Mouse (Mus musculus) brain, adult 2 months (tissue): ENCODE data around the gene Bglap3.

Source experiments
- DNase-seq: peaks from one replicate; pipeline ENCODE4 v3.0.0; 2011; ENCODE audit warnings: low read depth, low spot score

The Bglap3 gene

DNA sequence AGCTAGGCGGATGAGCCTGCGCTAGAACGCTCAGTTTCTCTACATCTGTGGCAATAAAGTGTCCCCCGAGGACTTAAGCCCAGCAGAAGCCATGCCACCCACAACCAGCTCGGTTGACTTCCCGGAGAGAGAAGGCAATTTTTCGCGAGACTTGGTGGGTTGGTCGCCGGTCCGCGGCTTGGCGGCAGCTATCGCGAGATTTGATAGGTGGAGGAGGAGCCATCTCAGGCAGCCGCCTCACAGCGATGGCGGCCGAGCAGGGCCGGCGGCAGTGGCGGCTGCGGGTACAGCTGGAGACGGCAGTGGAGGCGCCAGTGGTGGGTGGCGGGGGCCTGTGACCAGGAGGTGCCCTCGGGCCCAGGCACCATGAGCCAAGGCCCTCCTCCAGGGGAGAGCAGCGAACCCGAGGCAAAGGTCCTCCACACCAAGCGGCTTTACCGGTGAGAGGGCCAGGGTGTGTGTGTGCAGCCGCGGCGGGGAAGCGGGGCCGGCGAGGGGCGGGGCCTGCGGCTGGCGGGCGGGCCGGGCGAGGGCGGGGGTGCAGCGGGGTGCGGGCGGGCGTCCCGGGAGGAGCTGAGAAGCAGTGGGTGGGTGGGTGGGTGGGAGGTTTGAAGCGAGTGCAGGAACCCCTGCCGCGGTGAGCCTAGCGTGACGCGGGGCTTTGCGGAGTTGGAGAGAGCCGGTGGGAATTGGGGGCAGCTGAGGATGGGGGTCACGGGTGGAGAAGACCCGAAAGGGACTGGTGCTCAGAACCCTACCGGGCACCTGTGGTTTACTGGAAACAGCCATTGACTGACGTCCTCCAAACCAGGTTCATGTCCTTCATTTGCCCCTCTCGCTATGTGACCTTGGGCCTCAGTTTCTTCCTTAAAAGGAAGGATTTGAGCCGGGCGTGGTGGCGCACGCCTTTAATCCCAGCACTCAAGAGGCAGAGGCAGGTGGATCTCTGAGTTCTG lies 36.2 kb downstream of the Bglap3 start, which contains the start of the genes Tmem79 and Smg5:
Gene Tmem79, minus strand, starts transcription at position 91 of the 956 bp plus-strand sequence.
Gene Smg5, plus strand, starts transcription at position 203 of the 956 bp plus-strand sequence.
- DNase-seq = peak; percentile 98

DNA sequence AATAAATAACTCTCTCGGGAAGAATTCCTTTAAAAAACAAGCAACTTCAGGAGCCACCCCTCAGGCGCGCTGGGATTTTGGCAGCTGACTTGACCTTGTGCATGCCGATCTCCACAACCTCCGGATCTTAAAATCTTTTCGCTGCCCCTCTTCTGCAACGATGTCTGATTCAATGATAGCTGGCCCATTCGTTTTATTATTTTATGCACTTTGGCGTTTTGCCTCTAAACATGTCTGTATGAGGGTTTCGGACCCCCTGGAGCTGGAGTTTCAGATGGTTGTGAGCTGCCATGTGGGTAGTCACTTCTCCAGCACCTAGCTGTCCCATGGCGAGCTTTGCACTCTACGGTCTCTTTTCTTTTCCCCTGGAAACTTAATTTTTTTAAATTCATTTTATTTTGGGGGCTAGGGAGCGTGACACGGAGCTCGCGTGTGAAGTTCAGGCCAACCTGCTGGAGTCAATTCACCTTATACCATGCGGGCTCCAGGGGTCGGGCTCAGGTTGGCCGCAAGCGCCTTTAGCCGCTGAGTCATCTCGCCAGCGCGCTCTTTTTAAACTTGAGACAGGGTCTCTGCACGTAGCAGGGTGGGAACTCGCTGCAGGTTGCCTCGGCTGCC lies 37.0 kb downstream of the Bglap3 start:
- DNase-seq = no peak

DNA sequence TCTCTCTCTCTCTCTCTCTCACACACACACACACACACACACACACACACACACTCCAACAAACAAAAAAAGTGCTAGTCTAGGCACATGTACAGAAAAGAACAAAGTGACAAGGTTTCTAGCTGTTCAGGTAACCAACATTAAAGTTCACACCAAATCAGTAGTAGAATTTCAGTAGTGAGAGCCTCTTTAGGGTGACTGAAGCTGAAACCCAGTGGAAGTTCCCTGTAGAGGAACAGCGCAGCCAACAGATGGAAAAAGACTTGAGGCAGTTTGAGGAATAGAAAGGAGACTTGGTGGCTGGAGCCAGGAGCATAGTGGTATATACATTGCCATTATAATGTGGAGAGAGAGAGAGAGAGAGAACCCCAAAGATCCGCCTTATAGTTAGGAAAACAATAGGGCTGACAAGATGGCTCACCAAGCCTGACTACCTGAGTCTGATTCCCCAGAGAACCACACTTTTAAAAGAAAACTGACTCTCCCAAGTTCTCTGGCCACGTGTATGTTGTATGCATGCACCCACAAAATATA lies 37.6 kb downstream of the Bglap3 start:
- no peak for DNase-seq

DNA sequence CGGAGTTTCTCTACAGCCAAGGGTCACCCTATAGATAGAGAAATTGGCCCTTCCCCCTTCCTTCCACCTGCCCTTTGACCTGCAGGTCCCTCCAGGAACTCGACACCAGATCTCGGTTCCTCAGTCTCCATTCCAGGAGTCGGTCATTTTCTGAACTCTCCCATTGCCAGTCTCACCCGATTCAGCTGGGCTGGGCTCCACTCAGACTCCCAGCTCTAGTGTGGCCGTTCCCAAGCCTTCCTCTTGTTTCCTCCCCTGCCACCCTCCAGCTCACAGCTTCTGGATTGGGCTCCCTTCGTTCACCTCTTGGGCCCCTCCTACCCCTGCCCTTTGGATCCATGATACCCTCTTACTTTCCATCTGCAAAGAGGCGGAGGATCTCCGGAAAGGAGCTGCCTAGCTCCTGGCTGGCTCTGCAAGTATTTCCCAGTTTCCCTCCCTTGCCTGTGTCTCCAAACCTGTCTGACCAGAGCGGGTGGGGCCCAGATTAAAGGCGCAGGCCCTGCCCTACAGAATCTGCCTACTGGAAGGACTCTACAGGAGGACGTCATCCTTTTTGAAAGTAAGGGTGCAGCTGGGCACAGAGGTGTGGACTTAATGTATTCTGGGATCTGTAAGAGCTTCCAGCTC lies 38.4 kb downstream of the Bglap3 start:
- no peak for DNase-seq

DNA sequence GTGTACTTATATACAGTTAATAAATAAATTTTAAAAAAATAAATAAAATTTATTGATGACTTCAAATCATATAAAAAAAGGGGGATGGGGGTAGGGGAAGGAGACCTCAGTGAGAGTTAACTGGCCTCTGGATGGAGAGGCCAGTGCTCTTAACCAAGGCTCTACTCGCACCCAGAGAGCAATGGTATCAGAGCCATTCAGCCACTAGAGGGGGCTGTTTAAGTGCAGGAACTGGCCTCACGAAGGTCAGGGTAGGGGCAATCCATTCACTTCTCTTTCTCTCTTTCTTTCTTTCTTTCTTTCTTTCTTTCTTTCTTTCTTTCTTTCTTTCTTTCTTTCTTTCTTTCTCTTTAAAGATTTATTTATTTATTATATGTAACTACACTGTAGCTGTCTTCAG lies 41.3 kb downstream of the Bglap3 start:
- peak; percentile 66 for DNase-seq

DNA sequence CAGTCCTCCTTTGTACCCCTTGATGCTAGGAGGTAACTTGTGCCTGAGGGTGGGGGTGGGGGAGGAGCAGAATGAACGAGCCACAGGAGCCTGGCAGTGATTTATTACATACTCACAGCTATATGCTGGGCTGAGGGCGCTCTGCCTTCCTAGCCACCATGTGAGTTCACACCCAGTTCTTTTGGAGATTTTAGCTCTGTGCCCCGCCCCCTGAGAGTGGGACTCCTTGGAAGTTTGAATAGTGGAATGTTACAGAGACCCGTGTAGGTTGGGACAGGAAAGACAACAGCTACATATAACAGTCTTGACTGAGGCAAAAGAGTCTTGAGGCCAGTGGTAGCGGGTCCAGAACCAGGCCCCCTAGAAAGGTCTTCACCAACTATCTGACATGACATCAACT lies 43.6 kb downstream of the Bglap3 start:
- DNase-seq = no peak

DNA sequence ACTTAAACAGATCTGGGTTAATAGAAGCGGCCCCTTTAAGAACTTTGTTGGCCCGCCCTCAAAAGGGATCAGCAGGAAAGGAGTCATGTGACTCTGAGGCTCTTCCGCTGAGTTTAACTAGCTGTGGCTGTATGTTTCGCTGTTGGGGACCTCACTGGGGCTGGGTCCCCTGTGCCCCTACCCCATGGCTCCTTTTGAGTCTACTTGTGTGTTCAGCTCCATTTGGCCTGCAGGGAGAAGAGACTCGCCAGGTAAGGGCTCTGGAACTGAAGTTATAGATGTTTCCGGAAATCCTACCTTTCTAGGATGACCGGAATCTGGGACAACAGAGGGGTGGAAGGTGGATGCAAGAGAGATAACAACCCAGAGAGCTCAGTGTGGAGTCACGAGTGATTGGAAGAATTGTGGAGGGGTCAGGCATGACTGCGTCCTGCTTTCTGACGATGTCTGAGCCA lies 47.6 kb downstream of the Bglap3 start, which contains the start of gene Glmp:
Gene Glmp, plus strand, starts transcription at position 73 of the 455 bp plus-strand sequence.
- DNase-seq = peak; percentile 89
